Mouse (Mus musculus): ENCODE data around the gene Hk3. TPM values are rescaled to one million over a fixed set of nuclear protein-coding genes. Genes with fewer than 3 reads are reported as not detected.

Gene Hk3
- total RNA-seq, 2 experiments from 2014 or later: 0.23 to 0.25 TPM

- DNase-seq: no peak
These were observed 3.9 kb downstream of the Hk3 start for GRCm38 (mm10) chr13:55017154-55017897.

GRCm38 (mm10) chr13:55014451-55014850 is 6.7 kb downstream of the Hk3 start:
- intact Hi-C loops (cut with DNase I): no loop called here

More at GRCm38 (mm10) chr13:55017154-55017897, 3.9 kb downstream of the Hk3 start:
- H3K4me3 ChIP-seq: no peak overlapping the region
- no peak for TF ChIP-seq CTCF (IDR thresholded peaks at IDR 0.05)
- no peak overlapping the region for H3K27ac ChIP-seq
- intact Hi-C loops (cut with DNase I): no loop called here

GRCm38 (mm10) chr13:55013702-55014344 is 7.4 kb downstream of the Hk3 start:
- no peak overlapping the region for H3K4me3 ChIP-seq
- TF ChIP-seq CTCF (IDR thresholded peaks at IDR 0.05): no peak
- intact Hi-C loops (cut with DNase I): no loop called here
- DNase-seq: no peak
- H3K27ac ChIP-seq: no peak overlapping the region

More at GRCm38 (mm10) chr13:55014451-55014850, 6.7 kb downstream of the Hk3 start:
- no peak overlapping the region for H3K4me3 ChIP-seq
- H3K27ac ChIP-seq: no peak overlapping the region
- TF ChIP-seq CTCF (IDR thresholded peaks at IDR 0.05): no peak
- no peak for DNase-seq

GRCm38 (mm10) chr13:55011981-55012478 is 9.2 kb downstream of the Hk3 start:
- intact Hi-C loops (cut with DNase I): no loop called here
- TF ChIP-seq CTCF (IDR thresholded peaks at IDR 0.05): peak; percentile 23; the same call in 1 of the 2 replicates
- no peak overlapping the region for H3K4me3 ChIP-seq
- no peak for DNase-seq
- no peak overlapping the region for H3K27ac ChIP-seq

GRCm38 (mm10) chr13:55011103-55011502 is 10.1 kb downstream of the Hk3 start:
- no peak for DNase-seq
- TF ChIP-seq CTCF (IDR thresholded peaks at IDR 0.05): no peak
- intact Hi-C loops (cut with DNase I): no loop called here
- Histone ChIP-seq H3K27ac (no peak overlapping the region), H3K4me3 (no peak overlapping the region)

GRCm38 (mm10) chr13:55008589-55008988 is 12.6 kb downstream of the Hk3 start:
- intact Hi-C loops (cut with DNase I): no loop called here
- DNase-seq: no peak
- H3K27ac ChIP-seq: no peak overlapping the region
- H3K4me3 ChIP-seq: no peak overlapping the region
- TF ChIP-seq CTCF (IDR thresholded peaks at IDR 0.05): no peak

- H3K4me3 ChIP-seq: no peak overlapping the region
- intact Hi-C loops (cut with DNase I): no loop called here
- DNase-seq: no peak
- no peak for TF ChIP-seq CTCF (IDR thresholded peaks at IDR 0.05)
- no peak overlapping the region for H3K27ac ChIP-seq
These were observed 14.8 kb downstream of the Hk3 start for GRCm38 (mm10) chr13:55006415-55006742.

- no peak overlapping the region for H3K27ac ChIP-seq
- intact Hi-C loops (cut with DNase I): no loop called here
- no peak overlapping the region for H3K4me3 ChIP-seq
- no peak for TF ChIP-seq CTCF (IDR thresholded peaks at IDR 0.05)
- DNase-seq: no peak
These were observed 15.3 kb downstream of the Hk3 start for GRCm38 (mm10) chr13:55005691-55006414.

- TF ChIP-seq CTCF (IDR thresholded peaks at IDR 0.05): no peak
- peak; percentile 33 for DNase-seq
- intact Hi-C loops (cut with DNase I): no loop called here
- no peak overlapping the region for H3K4me3 ChIP-seq
- H3K27ac ChIP-seq: no peak overlapping the region
These were observed 16.5 kb downstream of the Hk3 start for GRCm38 (mm10) chr13:55004646-55005045.

- DNase-seq: no peak
- intact Hi-C loops (cut with DNase I): no loop called here
- H3K27ac ChIP-seq: no peak overlapping the region
- TF ChIP-seq CTCF (IDR thresholded peaks at IDR 0.05): no peak
- H3K4me3 ChIP-seq: no peak overlapping the region
These were observed 19.1 kb downstream of the Hk3 start for GRCm38 (mm10) chr13:55002090-55002489.

GRCm38 (mm10) chr13:55000433-55000832 is 20.8 kb downstream of the Hk3 start:
- Histone ChIP-seq H3K4me3 (no peak overlapping the region), H3K27ac (no peak overlapping the region)
- DNase-seq: no peak
- intact Hi-C loops (cut with DNase I): no loop called here
- TF ChIP-seq CTCF (IDR thresholded peaks at IDR 0.05): no peak

GRCm38 (mm10) chr13:54997568-54997967 is 23.6 kb downstream of the Hk3 start:
- Histone ChIP-seq H3K27ac (no peak overlapping the region), H3K4me3 (no peak overlapping the region)
- intact Hi-C loops (cut with DNase I): no loop called here
- TF ChIP-seq CTCF (IDR thresholded peaks at IDR 0.05): no peak
- no peak for DNase-seq

- no peak overlapping the region for H3K4me3 ChIP-seq
- no peak for DNase-seq
- intact Hi-C loops (cut with DNase I): no loop called here
- no peak for TF ChIP-seq CTCF (IDR thresholded peaks at IDR 0.05)
- H3K27ac ChIP-seq: no peak overlapping the region
These were observed 26.0 kb downstream of the Hk3 start for GRCm38 (mm10) chr13:54995161-54995560.

Data from gastrocnemius, adult 2 months (tissue).